Mouse (Mus musculus): Measurements from ENCODE around the gene Col4a3bp. TPM values are rescaled to one million over a fixed set of nuclear protein-coding genes. Genes with fewer than 3 reads are reported as not detected.
A peak's percentile ranks its signal among the peaks of the same experiment; 100 is the strongest.
"Not testable (repeated sequence)": the region's sequence is repeated elsewhere in the genome, so short reads cannot be mapped to it uniquely, and the experiment has no call there.

The Col4a3bp gene
- polyA plus RNA-seq, 1 experiment, result 54.8 TPM

- 84% methylated on average over 9 of the region's 9 CpGs for WGBS
- no peak overlapping the region for H3K4me3 ChIP-seq (replicated peaks; ENCODE audit: insufficient read depth, low read depth, low read length)
- no peak for DNase-seq
- no peaks in the 10 kb centered on the region for H3K4me1 ChIP-seq (ENCODE audit: control insufficient read depth, insufficient read depth, low read length)
- TF ChIP-seq POLR2A (IDR thresholded peaks at IDR 0.05; ENCODE audit: borderline replicate concordance, insufficient read depth, low read length), result no peak
- TF ChIP-seq CTCF (IDR thresholded peaks at IDR 0.05; ENCODE audit: borderline replicate concordance, insufficient read depth, low read depth, low read length), result no peak
- no peaks in the 10 kb centered on the region for H3K27me3 ChIP-seq (ENCODE audit: control insufficient read depth, insufficient read depth, low read length)
- no peak overlapping the region for H3K27ac ChIP-seq (ENCODE audit: insufficient read depth, low read length)
These were observed 110.6 kb downstream of the Col4a3bp start for GRCm38 (mm10) chr13:96653041-96653440.

DNA sequence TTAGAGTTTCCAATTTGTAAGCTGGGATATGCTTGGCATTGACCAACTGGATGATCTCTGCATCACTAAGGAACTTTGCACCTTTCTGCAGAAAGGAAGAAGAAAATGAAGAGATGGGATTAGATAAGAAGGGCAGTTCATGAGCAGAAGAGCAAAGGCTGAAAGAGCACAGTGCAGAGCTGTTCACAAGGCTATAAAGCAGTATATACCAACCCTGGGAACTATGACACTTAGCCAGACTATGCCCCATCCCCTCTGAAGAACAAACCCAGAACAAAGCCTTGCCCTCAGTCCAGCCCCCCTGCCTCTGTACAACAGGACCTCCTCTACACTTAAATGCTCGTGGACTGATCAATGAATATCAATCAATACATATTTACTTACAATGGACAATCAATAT lies 114.3 kb downstream of the Col4a3bp start:
- no peaks in the 10 kb centered on the region for H3K27me3 ChIP-seq (ENCODE audit: control insufficient read depth, insufficient read depth, low read length)
- no peaks in the 10 kb centered on the region for H3K4me1 ChIP-seq (ENCODE audit: control insufficient read depth, insufficient read depth, low read length)
- H3K27ac ChIP-seq (ENCODE audit: insufficient read depth, low read length), result no peak overlapping the region
- TF ChIP-seq POLR2A (IDR thresholded peaks at IDR 0.05; ENCODE audit: borderline replicate concordance, insufficient read depth, low read length), result no peak
- TF ChIP-seq CTCF (IDR thresholded peaks at IDR 0.05; ENCODE audit: borderline replicate concordance, insufficient read depth, low read depth, low read length), result no peak
- DNase-seq, result no peak
- H3K4me3 ChIP-seq (replicated peaks; ENCODE audit: insufficient read depth, low read depth, low read length), result no peak overlapping the region
- WGBS, result 73% methylated on average over 1 of the region's 1 CpGs

DNA sequence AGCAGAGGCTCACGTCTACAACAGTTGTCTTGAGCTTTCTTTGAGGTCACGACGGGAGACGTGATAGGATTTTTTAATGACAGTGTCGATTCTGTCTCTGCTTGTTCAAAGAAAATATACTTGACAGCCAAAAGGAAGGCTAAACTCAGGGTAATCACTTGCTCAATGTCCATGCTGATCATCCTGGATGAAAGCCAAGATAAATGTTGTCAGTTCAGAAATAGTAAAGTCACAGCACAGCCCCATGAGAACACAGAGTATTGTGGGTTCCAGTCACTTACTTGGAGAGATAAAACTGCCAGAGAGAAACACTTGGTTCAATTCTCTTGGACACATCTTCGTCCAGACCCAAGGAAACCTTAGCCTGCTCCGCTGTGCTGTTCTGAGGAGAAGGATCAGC lies 116.5 kb downstream of the Col4a3bp start:
- H3K4me3 ChIP-seq (replicated peaks; ENCODE audit: insufficient read depth, low read depth, low read length), result no peak overlapping the region
- H3K4me1 ChIP-seq (ENCODE audit: control insufficient read depth, insufficient read depth, low read length), result no peaks in the 10 kb centered on the region
- 86% methylated on average over 7 of the region's 7 CpGs for WGBS
- no peak for TF ChIP-seq CTCF (IDR thresholded peaks at IDR 0.05; ENCODE audit: borderline replicate concordance, insufficient read depth, low read depth, low read length)
- TF ChIP-seq POLR2A (IDR thresholded peaks at IDR 0.05; ENCODE audit: borderline replicate concordance, insufficient read depth, low read length), result no peak
- no peak for DNase-seq
- no peaks in the 10 kb centered on the region for H3K27me3 ChIP-seq (ENCODE audit: control insufficient read depth, insufficient read depth, low read length)
- no peak overlapping the region for H3K27ac ChIP-seq (ENCODE audit: insufficient read depth, low read length)

- Histone ChIP-seq H3K27ac (ENCODE audit: insufficient read depth, low read length) (no peak overlapping the region), H3K4me1 (ENCODE audit: control insufficient read depth, insufficient read depth, low read length) (no peaks in the 10 kb centered on the region), H3K27me3 (ENCODE audit: control insufficient read depth, insufficient read depth, low read length) (no peaks in the 10 kb centered on the region), H3K4me3 (replicated peaks; ENCODE audit: insufficient read depth, low read depth, low read length) (no peak overlapping the region)
- WGBS, result 25% methylated on average over 10 of the region's 10 CpGs
- TF ChIP-seq POLR2A (IDR thresholded peaks at IDR 0.05; ENCODE audit: borderline replicate concordance, insufficient read depth, low read length) (no peak), CTCF (IDR thresholded peaks at IDR 0.05; ENCODE audit: borderline replicate concordance, insufficient read depth, low read depth, low read length) (no peak)
- DNase-seq, result no peak
These were observed 117.9 kb downstream of the Col4a3bp start for GRCm38 (mm10) chr13:96660095-96660860.

- H3K27me3 ChIP-seq (ENCODE audit: control insufficient read depth, insufficient read depth, low read length); H3K4me3 ChIP-seq (replicated peaks; ENCODE audit: insufficient read depth, low read depth, low read length); H3K27ac ChIP-seq (ENCODE audit: insufficient read depth, low read length); H3K4me1 ChIP-seq (ENCODE audit: control insufficient read depth, insufficient read depth, low read length); DNase-seq: not testable (repeated sequence)
- 100% methylated on average over 4 of the region's 4 CpGs for WGBS
These were observed 120.7 kb downstream of the Col4a3bp start for GRCm38 (mm10) chr13:96663120-96663519.

- 90% methylated on average over 7 of the region's 7 CpGs for WGBS
- Histone ChIP-seq H3K4me3 (replicated peaks; ENCODE audit: insufficient read depth, low read depth, low read length) (no peak overlapping the region), H3K27me3 (ENCODE audit: control insufficient read depth, insufficient read depth, low read length) (no peaks in the 10 kb centered on the region), H3K4me1 (ENCODE audit: control insufficient read depth, insufficient read depth, low read length) (peaks cover 2% of the 10 kb centered on the region; the same call in 1 of the 2 replicates), H3K27ac (ENCODE audit: insufficient read depth, low read length) (no peak overlapping the region)
- TF ChIP-seq CTCF (IDR thresholded peaks at IDR 0.05; ENCODE audit: borderline replicate concordance, insufficient read depth, low read depth, low read length), result no peak
- no peak for TF ChIP-seq POLR2A (IDR thresholded peaks at IDR 0.05; ENCODE audit: borderline replicate concordance, insufficient read depth, low read length)
- no peak for DNase-seq
These were observed 122.1 kb downstream of the Col4a3bp start for GRCm38 (mm10) chr13:96664419-96664974.

DNA sequence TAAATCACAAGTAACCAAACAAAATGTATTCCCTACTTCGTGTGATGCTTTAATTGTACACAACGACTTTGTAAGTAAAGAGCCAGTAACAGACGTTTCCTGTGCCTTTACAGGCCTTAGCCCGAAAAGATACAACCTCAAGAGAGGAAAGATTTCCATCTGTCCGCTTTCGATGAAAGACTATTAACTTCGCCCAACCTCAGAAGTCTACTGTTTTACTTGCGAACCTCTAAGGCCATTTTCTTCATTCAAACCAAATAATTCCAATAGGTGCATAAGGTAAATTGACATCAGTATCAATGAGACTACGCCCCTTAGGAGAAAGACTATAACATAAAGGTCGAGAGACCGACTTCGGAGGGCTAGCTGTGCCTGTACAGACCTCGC lies 127.6 kb downstream of the Col4a3bp start:
- Histone ChIP-seq H3K27ac (ENCODE audit: insufficient read depth, low read length) (peak overlapping the region; percentile 83), H3K27me3 (ENCODE audit: control insufficient read depth, insufficient read depth, low read length) (no peaks in the 10 kb centered on the region), H3K4me3 (replicated peaks; ENCODE audit: insufficient read depth, low read depth, low read length) (peak overlapping the region; percentile 74), H3K4me1 (ENCODE audit: control insufficient read depth, insufficient read depth, low read length) (peaks cover 2% of the 10 kb centered on the region; the same call in 1 of the 2 replicates)
- TF ChIP-seq CTCF (IDR thresholded peaks at IDR 0.05; ENCODE audit: borderline replicate concordance, insufficient read depth, low read depth, low read length), result no peak
- no peak for TF ChIP-seq POLR2A (IDR thresholded peaks at IDR 0.05; ENCODE audit: borderline replicate concordance, insufficient read depth, low read length)
- no peak for DNase-seq
- 4% methylated on average over 13 of the region's 13 CpGs for WGBS

DNA sequence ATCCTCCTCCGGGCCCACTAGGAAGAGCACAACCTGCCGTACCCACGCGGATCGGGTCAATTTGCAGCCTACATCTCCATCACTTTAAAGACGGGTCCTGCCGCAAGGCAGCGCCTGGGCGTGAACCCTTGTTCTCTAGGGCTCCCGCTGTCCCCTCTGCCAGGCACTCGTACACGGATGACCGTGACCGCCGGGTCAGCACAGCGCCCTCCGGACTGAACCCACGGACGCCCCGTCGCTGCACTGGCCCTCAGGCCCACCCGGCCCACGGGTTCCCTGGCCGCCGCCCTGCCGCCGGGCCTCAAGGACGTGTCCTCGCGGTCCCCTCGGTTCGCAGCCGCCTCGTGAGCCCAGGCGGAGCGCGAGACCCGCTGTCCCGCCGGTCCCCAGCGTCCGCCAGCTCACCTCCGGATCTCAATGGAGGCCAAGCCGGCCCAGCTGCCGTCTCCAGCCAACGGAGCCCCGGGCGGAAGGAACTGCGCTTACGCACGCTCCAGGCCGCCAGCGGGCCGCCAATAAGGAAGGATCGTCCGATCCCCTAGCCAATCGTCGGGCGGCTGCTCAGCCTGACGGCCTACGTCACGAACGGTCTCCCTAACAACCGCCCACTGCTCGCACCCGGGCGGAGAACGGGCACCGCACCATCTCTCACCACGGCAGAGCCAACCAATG lies 128.1 kb downstream of the Col4a3bp start, which contains the start of gene Hmgcr:
Gene Hmgcr (minus strand): TSS at position 531 of the 672 bp plus-strand sequence.
- peak; percentile 98 to 99 for DNase-seq
- no peak for TF ChIP-seq CTCF (IDR thresholded peaks at IDR 0.05; ENCODE audit: borderline replicate concordance, insufficient read depth, low read depth, low read length)
- TF ChIP-seq POLR2A (IDR thresholded peaks at IDR 0.05; ENCODE audit: borderline replicate concordance, insufficient read depth, low read length), result peak; percentile 72
- Histone ChIP-seq H3K27ac (ENCODE audit: insufficient read depth, low read length) (peak within 1 kb of the TSS; percentile 83), H3K4me3 (replicated peaks; ENCODE audit: insufficient read depth, low read depth, low read length) (peak within 1 kb of the TSS; percentile 82), H3K4me1 (ENCODE audit: control insufficient read depth, insufficient read depth, low read length) (peaks cover 2% of the 10 kb centered on the region; the same call in 1 of the 2 replicates), H3K27me3 (ENCODE audit: control insufficient read depth, insufficient read depth, low read length) (no peaks in the 10 kb centered on the region)
- WGBS, result under 1% methylated on average over 70 of the region's 70 CpGs

All from cerebellum, adult 2 months (tissue).